Mouse (Mus musculus): ENCODE results near the gene Tcstv3. TPM values are rescaled to one million over a fixed set of nuclear protein-coding genes. Genes with fewer than 3 reads are reported as not detected.

Tcstv3 gene
- not detected for polyA plus RNA-seq (2017; shearing (Covaris generic))

DNA sequence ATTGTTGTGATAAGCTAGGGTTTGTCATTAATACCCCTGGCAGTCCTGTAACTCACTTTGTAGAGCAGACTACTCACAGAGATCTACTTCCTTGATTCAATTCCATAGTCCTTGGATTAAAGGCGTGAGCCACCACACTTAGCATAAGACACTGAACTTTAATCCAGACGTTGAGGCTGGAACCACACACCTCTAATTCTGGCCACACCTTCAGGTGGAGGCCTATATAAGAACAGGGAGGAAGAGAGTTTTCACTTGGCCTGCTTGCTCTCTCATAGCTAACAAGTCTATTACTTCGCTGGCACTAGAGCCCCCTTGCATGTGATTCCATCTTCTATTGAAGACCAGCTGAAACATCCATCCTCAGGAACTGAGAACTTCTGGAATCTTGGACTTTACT is at the start of gene Tcstv3:
Tcstv3 (plus strand) TSS at position 301 of the 400 bp plus-strand sequence.

DNA sequence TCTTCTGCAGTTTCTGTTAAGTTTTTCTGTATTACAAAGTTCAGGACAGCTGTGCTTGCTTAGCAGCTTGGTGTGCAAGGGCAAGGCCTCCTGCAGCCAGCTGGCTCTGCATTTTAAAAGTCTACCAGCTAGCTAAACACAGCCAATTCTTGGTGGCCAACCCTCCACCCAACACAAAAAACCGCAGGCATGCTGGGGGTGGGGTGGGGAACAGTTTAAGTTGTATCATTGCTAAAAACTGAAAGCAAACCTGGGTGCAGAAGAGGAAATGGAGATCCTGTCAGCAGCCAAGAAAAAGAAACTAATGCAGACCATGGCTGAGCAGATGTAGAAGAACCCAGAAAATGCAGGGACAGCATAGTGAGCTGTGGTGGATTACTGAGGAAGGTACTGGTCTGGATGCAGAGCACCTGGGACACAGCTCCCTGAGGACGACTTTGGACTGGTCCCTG is 16.7 kb upstream of the Tcstv3 start, which contains the start of gene BC147527:
BC147527 (plus strand) TSS at position 402 of the 452 bp plus-strand sequence.

Other genes with a start within 250 kb of the Tcstv3 start
- not detected for gene Gm20767, start 176.6 kb upstream of the Tcstv3 start, polyA plus RNA-seq (2017; shearing (Covaris generic))
- gene Gm21818, start 144.4 kb upstream of the Tcstv3 start, polyA plus RNA-seq (2017; shearing (Covaris generic)): not detected
- not detected for gene Gm21762, start 100.9 kb upstream of the Tcstv3 start, polyA plus RNA-seq (2017; shearing (Covaris generic))
- gene Gm21731, start 77.8 kb upstream of the Tcstv3 start, polyA plus RNA-seq (2017; shearing (Covaris generic)): not detected
- gene AF067061, start 53.8 kb upstream of the Tcstv3 start, polyA plus RNA-seq (2017; shearing (Covaris generic)): not detected
- gene BC147527, start 16.5 kb upstream of the Tcstv3 start, polyA plus RNA-seq (2017; shearing (Covaris generic)): 8.3 TPM